ENCODE assay signal across 8 mouse cellular contexts in genomic region chr12:111713004-111713651, GRCm38 (mm10). TPM values are rescaled to one million over a fixed set of nuclear protein-coding genes. Genes with fewer than 3 reads are reported as not detected.
DNase-seq lines count a peak whose midpoint lies in the region; ATAC-seq lines count a peak whose summit lies in the region.

TSS of gene Bag5 (minus strand) at chr12:111713257.
TSS of gene Apopt1 (plus strand) at chr12:111713261.

- H3K4me2 ChIP-seq in intestine, embryonic 16.5 days (ENCODE audit: low read depth, low read length), result peak within 1 kb of the TSS; percentile 74
- peak within 1 kb of the TSS; percentile 88 for H3K4me2 ChIP-seq in midbrain, embryonic 12.5 days (replicated peaks)

- peak within 1 kb of the TSS; percentile 99 for H3K4me3 ChIP-seq in embryonic facial prominence, embryonic 10.5 days
- H3K4me3 ChIP-seq in intestine, embryonic 16.5 days (ENCODE audit: low read length), result peak within 1 kb of the TSS; percentile 99
- H3K4me3 ChIP-seq in limb, embryonic 10.5 days, result peak within 1 kb of the TSS; percentile 96
- peak within 1 kb of the TSS; percentile 100 for H3K4me3 ChIP-seq in midbrain, embryonic 12.5 days

- H3K9me3 ChIP-seq in embryonic facial prominence, embryonic 10.5 days, result no peaks in the 10 kb centered on the region
- no peaks in the 10 kb centered on the region for H3K9me3 ChIP-seq in intestine, embryonic 16.5 days (ENCODE audit: control insufficient read depth, low read length)
- no peaks in the 10 kb centered on the region for H3K9me3 ChIP-seq in limb, embryonic 10.5 days (replicated peaks)
- H3K9me3 ChIP-seq in midbrain, embryonic 12.5 days, result peaks cover 4% of the 10 kb centered on the region; the same call in 1 of the 2 replicates

- peak; percentile 89 for DNase-seq in layer of hippocampus, adult 11-12 months (ENCODE audit: low spot score)
- no peak for DNase-seq in layer of hippocampus, adult 9-10 months (ENCODE audit: low spot score)
- DNase-seq in embryonic facial prominence, embryonic 10.5 days (ENCODE audit: low spot score), result peak; percentile 94
- no peak for DNase-seq in gonadal fat pad, adult 2 months (ENCODE audit: low read depth)
- peak; percentile 95 for DNase-seq in limb, embryonic 10.5 days (ENCODE audit: low spot score)
- DNase-seq in skeletal muscle tissue, adult 2 months (ENCODE audit: low read depth, low spot score), result peak; percentile 86

- under 1% methylated on average over 86 of the region's 86 CpGs for WGBS in embryonic facial prominence, embryonic 10.5 days
- WGBS in intestine, embryonic 16.5 days, result under 1% methylated on average over 86 of the region's 86 CpGs
- under 1% methylated on average over 86 of the region's 86 CpGs for WGBS in limb, embryonic 10.5 days
- WGBS in midbrain, embryonic 12.5 days, result under 1% methylated on average over 65 of the region's 86 CpGs

- peaks cover 25% of the 10 kb centered on the region for H3K4me1 ChIP-seq in embryonic facial prominence, embryonic 10.5 days
- peaks cover 19% of the 10 kb centered on the region for H3K4me1 ChIP-seq in intestine, embryonic 16.5 days (ENCODE audit: control insufficient read depth, insufficient read depth, low read length)
- H3K4me1 ChIP-seq in limb, embryonic 10.5 days, result peaks cover 28% of the 10 kb centered on the region
- peaks cover 24% of the 10 kb centered on the region for H3K4me1 ChIP-seq in midbrain, embryonic 12.5 days

- ATAC-seq in intestine, embryonic 16.5 days, result peak; percentile 96
- peak; percentile 95 for ATAC-seq in midbrain, embryonic 12.5 days (ENCODE audit: low FRiP score, low read depth)

- no peaks in the 10 kb centered on the region for H3K27me3 ChIP-seq in embryonic facial prominence, embryonic 10.5 days (replicated peaks; ENCODE audit: low read depth, poor library complexity, severe bottlenecking)
- H3K27me3 ChIP-seq in intestine, embryonic 16.5 days (replicated peaks; ENCODE audit: control insufficient read depth, insufficient read depth, low read length), result no peaks in the 10 kb centered on the region
- H3K27me3 ChIP-seq in limb, embryonic 10.5 days (ENCODE audit: low read depth, poor library complexity, severe bottlenecking), result no peaks in the 10 kb centered on the region
- no peaks in the 10 kb centered on the region for H3K27me3 ChIP-seq in midbrain, embryonic 12.5 days

- H3K36me3 ChIP-seq in embryonic facial prominence, embryonic 10.5 days (replicated peaks), result peaks cover 56% of the 10 kb centered on the region
- peaks cover 10% of the 10 kb centered on the region for H3K36me3 ChIP-seq in intestine, embryonic 16.5 days (ENCODE audit: control insufficient read depth, insufficient read depth, low read length)
- H3K36me3 ChIP-seq in limb, embryonic 10.5 days, result peaks cover 56% of the 10 kb centered on the region
- peaks cover 45% of the 10 kb centered on the region for H3K36me3 ChIP-seq in midbrain, embryonic 12.5 days

- H3K27ac ChIP-seq in embryonic facial prominence, embryonic 10.5 days (replicated peaks), result peak within 1 kb of the TSS; percentile 97
- H3K27ac ChIP-seq in intestine, embryonic 16.5 days (ENCODE audit: low read length), result peak within 1 kb of the TSS; percentile 80
- peak within 1 kb of the TSS; percentile 95 for H3K27ac ChIP-seq in limb, embryonic 10.5 days
- peak within 1 kb of the TSS; percentile 85 for H3K27ac ChIP-seq in midbrain, embryonic 12.5 days (replicated peaks)

- peak within 1 kb of the TSS; percentile 98 for H3K9ac ChIP-seq in intestine, embryonic 16.5 days (ENCODE audit: low read depth, low read length)
- H3K9ac ChIP-seq in midbrain, embryonic 12.5 days (replicated peaks), result peak within 1 kb of the TSS; percentile 97

RNA-seq across cellular contexts. Expression of gene Bag5, which starts in this region (rescaled TPM):
- 50.2 and 58.0 TPM in 2 replicates for polyA plus RNA-seq in embryonic facial prominence, embryonic 10.5 days (2016; fragmentation: Nextera tagmentation; extraction: Ambion mirVana)
- 17.5 and 23.5 TPM in 2 replicates for polyA plus RNA-seq in gonadal fat pad, adult 2 months (2012; rRNA removed)
- 43.0 and 46.2 TPM in 2 replicates for polyA plus RNA-seq in intestine, embryonic 16.5 days (2015; fragmentation: Nextera tagmentation; extraction: Ambion mirVana)
- polyA plus RNA-seq in limb, embryonic 10.5 days (2016; fragmentation: Nextera tagmentation; extraction: Ambion mirVana), result 52.6 and 52.9 TPM in 2 replicates
- polyA plus RNA-seq in midbrain, embryonic 12.5 days (2016; fragmentation: Nextera tagmentation; extraction: Ambion mirVana), result 62.0 and 64.0 TPM in 2 replicates

RNA-seq across cellular contexts. Expression of gene Apopt1, which starts in this region (rescaled TPM):
- 56.2 and 56.4 TPM in 2 replicates for polyA plus RNA-seq in embryonic facial prominence, embryonic 10.5 days (2016; fragmentation: Nextera tagmentation; extraction: Ambion mirVana)
- 39.8 and 46.5 TPM in 2 replicates for polyA plus RNA-seq in gonadal fat pad, adult 2 months (2012; rRNA removed)
- 56.2 and 58.2 TPM in 2 replicates for polyA plus RNA-seq in intestine, embryonic 16.5 days (2015; fragmentation: Nextera tagmentation; extraction: Ambion mirVana)
- 57.4 and 64.8 TPM in 2 replicates for polyA plus RNA-seq in limb, embryonic 10.5 days (2016; fragmentation: Nextera tagmentation; extraction: Ambion mirVana)
- polyA plus RNA-seq in midbrain, embryonic 12.5 days (2016; fragmentation: Nextera tagmentation; extraction: Ambion mirVana), result 52.3 and 57.8 TPM in 2 replicates

Comparison
In these comparisons a context has a peak if more than half of its experiments do, and no peak if none do; other contexts are left out.
1. DNase-seq: peak in layer of hippocampus, adult 11-12 months (single experiment), embryonic facial prominence, embryonic 10.5 days (single experiment), limb, embryonic 10.5 days (single experiment) and skeletal muscle tissue, adult 2 months (single experiment); none in layer of hippocampus, adult 9-10 months (single experiment) and gonadal fat pad, adult 2 months (single experiment).
2. Peak in every context shown above with its lines, with median percentiles within 50 percentile points of each other: H3K27ac ChIP-seq and H3K4me3 ChIP-seq.